Mouse (Mus musculus) heart, postnatal 0 days (tissue): ENCODE measurements around the gene Krtap16-1.

ENCODE experiments used
- CTCF ChIP-seq: IDR thresholded peaks from 2 replicates; pipeline ENCODE4 v1.5.1; 2016; ENCODE audit warnings: antibody characterized with exemption, control low read depth, low read depth
- EP300 ChIP-seq: IDR thresholded peaks from 2 replicates; pipeline ENCODE4 v1.6.1; 2016; ENCODE audit warnings: antibody characterized with exemption, low read depth

GRCm38 (mm10) chr11:100008336-100008735 lies 21.9 kb upstream of the Krtap16-1 start:
- TF ChIP-seq EP300 (no peak), CTCF (no peak)
